Mouse (Mus musculus): Measurements from ENCODE around the gene Ninl.

DNA sequence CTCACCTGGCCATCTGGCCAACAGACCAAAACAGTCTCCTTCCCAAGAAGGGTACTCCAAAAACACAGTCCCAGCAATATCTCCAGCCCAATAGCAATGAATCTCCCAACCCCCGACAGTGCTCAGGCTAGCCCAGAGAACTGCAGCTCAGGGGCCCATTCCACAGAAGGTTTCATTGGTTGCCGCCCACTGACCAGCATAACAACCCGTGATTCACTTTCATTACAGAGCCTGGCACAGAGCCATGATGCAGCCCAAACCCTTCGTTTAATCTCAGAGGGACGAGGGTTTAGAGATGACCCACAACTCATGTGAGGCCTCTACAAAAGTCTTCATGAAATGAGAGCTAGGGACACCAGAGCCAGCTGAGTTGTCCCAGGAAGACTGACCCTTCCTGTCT, 90.4 kb downstream of the Ninl start:
- no peak for TF ChIP-seq GATA1 (IDR thresholded peaks at IDR 0.05; ENCODE audit: low read length)
- no peak for TF ChIP-seq TAL1 (IDR thresholded peaks at IDR 0.05; ENCODE audit: low read length)
